Mouse (Mus musculus): Measurements from ENCODE around the gene Ranbp6. TPM values are rescaled to one million over a fixed set of nuclear protein-coding genes. Genes with fewer than 3 reads are reported as not detected.

Gene Ranbp6
- total RNA-seq (2021): 10 to 100 TPM; 35.9 to 37.0 TPM
- long read RNA-seq, experiment 1, full-length matches to known transcripts: 35 of 35 reads
- long read RNA-seq, experiment 1, partial matches to known transcripts: 0 of 35 reads
- long read RNA-seq, experiment 1, other reads (novel, unspliced or antisense): 0 of 35 reads
- long read RNA-seq, experiment 2, full-length matches to known transcripts: 26 of 26 reads
- long read RNA-seq, experiment 2, partial matches to known transcripts: 0 of 26 reads
- long read RNA-seq, experiment 2, other reads (novel, unspliced or antisense): 0 of 26 reads

- peak; percentile 94 to 95 for DNase-seq (ENCODE audit: low spot score in 2 of 2)
Measured at GRCm38 (mm10) chr19:29812581-29813460, at the start of gene Ranbp6. Gene Ranbp6, minus strand, starts transcription at chr19:29812974.

- DNase-seq (ENCODE audit: low spot score in 2 of 2): no peak
Measured at GRCm38 (mm10) chr19:29860816-29861215, 48.0 kb upstream of the Ranbp6 start.

GRCm38 (mm10) chr19:29857267-29857666 is 44.5 kb upstream of the Ranbp6 start:
- DNase-seq (ENCODE audit: low spot score in 2 of 2): no peak

GRCm38 (mm10) chr19:29853711-29854110 is 40.9 kb upstream of the Ranbp6 start:
- DNase-seq (ENCODE audit: low spot score in 2 of 2): no peak

- no peak for DNase-seq (ENCODE audit: low spot score in 2 of 2)
Measured at GRCm38 (mm10) chr19:29851036-29851690, 38.4 kb upstream of the Ranbp6 start.

GRCm38 (mm10) chr19:29849924-29850551 is 37.3 kb upstream of the Ranbp6 start:
- DNase-seq (ENCODE audit: low spot score in 2 of 2): no peak

GRCm38 (mm10) chr19:29844036-29844661 is 31.4 kb upstream of the Ranbp6 start:
- DNase-seq (ENCODE audit: low spot score in 2 of 2): no peak

GRCm38 (mm10) chr19:29843641-29844035 is 30.9 kb upstream of the Ranbp6 start:
- DNase-seq (ENCODE audit: low spot score in 2 of 2): no peak

- DNase-seq (ENCODE audit: low spot score in 2 of 2): no peak
Measured at GRCm38 (mm10) chr19:29842973-29843372, 30.2 kb upstream of the Ranbp6 start.

GRCm38 (mm10) chr19:29840642-29841041 is 27.9 kb upstream of the Ranbp6 start:
- DNase-seq (ENCODE audit: low spot score in 2 of 2): no peak

GRCm38 (mm10) chr19:29838636-29839135 is 25.9 kb upstream of the Ranbp6 start:
- no peak for DNase-seq (ENCODE audit: low spot score in 2 of 2)

GRCm38 (mm10) chr19:29838171-29838570 is 25.4 kb upstream of the Ranbp6 start:
- DNase-seq (ENCODE audit: low spot score in 2 of 2): no peak

GRCm38 (mm10) chr19:29835364-29836034 is 22.7 kb upstream of the Ranbp6 start:
- no peak for DNase-seq (ENCODE audit: low spot score in 2 of 2)

GRCm38 (mm10) chr19:29830911-29831310 is 18.1 kb upstream of the Ranbp6 start:
- DNase-seq (ENCODE audit: low spot score in 2 of 2): no peak

GRCm38 (mm10) chr19:29828558-29828957 is 15.8 kb upstream of the Ranbp6 start:
- DNase-seq (ENCODE audit: low spot score in 2 of 2): no peak

- peak in 1 of 2 experiments; percentile 29 for DNase-seq (ENCODE audit: low spot score in 2 of 2)
Measured at GRCm38 (mm10) chr19:29826686-29827085, 13.9 kb upstream of the Ranbp6 start.

GRCm38 (mm10) chr19:29825003-29825402 is 12.2 kb upstream of the Ranbp6 start:
- no peak for DNase-seq (ENCODE audit: low spot score in 2 of 2)

GRCm38 (mm10) chr19:29824034-29824700 is 11.4 kb upstream of the Ranbp6 start:
- DNase-seq (ENCODE audit: low spot score in 2 of 2): peak; percentile 12 to 25

GRCm38 (mm10) chr19:29823456-29824010 is 10.8 kb upstream of the Ranbp6 start:
- DNase-seq (ENCODE audit: low spot score in 2 of 2): no peak

Measured in left cerebral cortex, adult 18-20 months (tissue).